Mouse (Mus musculus): ENCODE results near the gene Adamts17.

DNA sequence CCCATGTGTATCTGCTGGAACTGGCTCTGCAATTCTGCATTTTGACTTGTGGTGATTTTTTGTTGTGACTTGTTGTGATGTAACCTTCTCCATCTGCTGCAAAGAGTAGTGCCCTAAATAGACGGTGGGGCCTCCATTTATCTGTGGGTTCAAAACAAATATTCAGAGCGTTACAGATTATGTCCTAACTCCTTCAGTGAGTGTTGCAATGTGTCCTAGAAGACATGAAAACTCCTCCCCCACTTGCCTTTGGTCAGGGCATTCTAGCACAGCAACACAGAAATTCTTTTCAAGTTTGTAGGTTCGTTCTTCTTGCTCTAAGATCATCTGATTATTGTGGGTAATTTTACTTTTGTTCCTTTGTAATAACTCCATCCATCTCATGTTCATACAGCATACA lies 199.6 kb downstream of the Adamts17 start:
- TF ChIP-seq CTCF (IDR thresholded peaks at IDR 0.05; ENCODE audit: low read depth) (no peak), EP300 (IDR thresholded peaks at IDR 0.05; ENCODE audit: low read depth) (no peak)
